Mouse (Mus musculus) kidney, postnatal 4 days (tissue): ENCODE measurements around the gene Olfr1462.

Experiments used
- DNase-seq, 2 experiments: peaks; one replicate each; pipeline ENCODE4 v3.0.0; 2021; ENCODE audit warnings: mixed read lengths in 2 of 2

Gene Olfr1462

GRCm38 (mm10) chr19:13185434-13185833 lies at the start of gene Olfr1462:
Gene Olfr1462, plus strand, starts transcription at chr19:13185734.
- no peak for DNase-seq

DNA sequence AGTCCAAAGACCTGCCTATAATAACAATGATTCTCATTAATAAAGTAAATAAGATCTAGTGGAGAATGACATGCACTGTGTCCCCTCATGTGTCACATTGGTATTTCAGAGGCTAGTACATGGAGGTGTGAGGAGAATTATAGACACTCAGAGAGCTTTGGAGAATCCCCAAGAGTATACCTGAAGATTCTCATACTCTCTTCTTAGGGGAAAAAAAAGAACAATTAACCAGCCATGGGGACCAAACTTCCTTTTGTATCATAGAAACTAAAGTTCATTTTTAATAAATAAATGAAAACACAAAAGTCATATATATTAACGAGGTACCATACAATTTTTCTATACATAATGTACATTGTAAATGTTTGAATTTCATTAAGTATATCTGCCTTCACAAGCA lies 36.1 kb upstream of the Olfr1462 start, which contains the start of gene Olfr1459:
Olfr1459 (minus strand) TSS at position 101 of the 400 bp plus-strand sequence.
- no peak for DNase-seq

- no peak for DNase-seq
These were observed 22.8 kb upstream of the Olfr1462 start, which contains the start of gene Olfr1461 for GRCm38 (mm10) chr19:13162700-13163099. Gene Olfr1461, plus strand, starts transcription at chr19:13163000.

GRCm38 (mm10) chr19:13221666-13222065 lies 36.1 kb downstream of the Olfr1462 start:
- DNase-seq, result no peak

DNA sequence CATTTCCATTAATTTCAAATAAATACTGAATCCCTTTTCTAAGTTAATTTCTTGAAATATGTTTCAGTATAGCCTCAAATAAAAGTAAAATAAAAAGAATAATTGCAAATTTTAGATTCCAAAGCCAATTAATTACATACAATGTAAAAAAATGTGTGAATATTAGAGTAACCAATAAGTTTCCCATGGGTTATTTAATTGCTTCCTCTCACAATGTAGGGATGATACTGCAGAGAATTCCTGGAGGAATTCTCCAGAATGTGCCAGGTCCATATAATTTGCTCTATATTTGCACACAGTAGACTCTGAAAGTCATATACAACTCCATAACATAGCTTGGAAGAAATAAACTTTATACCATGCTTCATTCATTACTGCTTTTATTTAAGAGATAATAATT lies 45.5 kb downstream of the Olfr1462 start, which contains the start of gene Olfr1463:
Olfr1463 (plus strand) TSS at position 301 of the 400 bp plus-strand sequence.
- DNase-seq, result no peak
